17 mouse cellular contexts compared by ENCODE assay signal in the genomic region with DNA sequence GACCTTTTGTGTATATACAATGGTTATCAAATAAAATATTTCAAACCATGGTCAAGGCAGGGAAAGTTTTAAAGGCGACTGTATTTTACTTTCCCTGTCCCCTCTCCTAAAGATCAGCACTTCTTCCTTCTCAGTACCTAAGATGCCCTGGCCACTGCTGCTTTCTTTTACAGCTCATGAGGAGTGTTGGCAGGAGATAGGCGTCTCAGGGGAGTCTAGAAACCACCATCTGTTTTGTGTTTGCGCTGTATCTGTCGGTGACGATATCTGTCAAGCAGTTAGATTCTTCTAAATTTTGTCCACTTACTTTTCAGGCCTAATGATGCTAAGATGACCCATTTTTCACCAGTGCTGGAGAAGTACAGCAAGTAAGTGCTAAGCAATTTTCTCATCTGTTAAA. TPM values are rescaled to one million over a fixed set of nuclear protein-coding genes. Genes with fewer than 3 reads are reported as not detected.
DNase-seq lines count a peak whose midpoint lies in the region; ATAC-seq and TF ChIP-seq lines count a peak whose summit lies in the region.
"Had no signal": no experiment of that assay in that cellular context is flagged by ENCODE, and none has a peak within 500 bp of the region (broad histone marks: within the 10 kb centered on the region; RNA-seq: fewer than 3 reads in every experiment).

No protein-coding gene starts in this region.

- no peak for TF ChIP-seq POLR2A in thymus, adult 2 months (IDR thresholded peaks at IDR 0.05; ENCODE audit: control insufficient read depth, extremely low read depth, insufficient read depth, low read length, poor library complexity)

- intact Hi-C loops in left cerebral cortex, adult 2 months (cut with DNase I), result no loop called here

- H3K27me3 ChIP-seq in thymus, adult 2 months (ENCODE audit: control insufficient read depth, insufficient read depth, low read length), result no peaks in the 10 kb centered on the region
- H3K27me3 ChIP-seq: kidney, embryonic 15.5 days; midbrain, embryonic 15.5 days; neural tube, embryonic 13.5 days had no signal

- peak; percentile 70; the same call in 1 of the 2 replicates for ATAC-seq in frontal cortex, adult (ENCODE audit: low TSS enrichment)
- ATAC-seq: midbrain, embryonic 15.5 days had no signal

- 89% methylated on average over 5 of the region's 5 CpGs for WGBS in thymus, adult 2 months

- DNase-seq in frontal cortex, postnatal 14 days (ENCODE audit: low spot score in 2 of 2), result no peak
- DNase-seq in 3T3-L1 (ENCODE audit: low read depth, low spot score), result peak; percentile 1
- peak; percentile 69 for DNase-seq in cerebellum, adult 8-10 months
- DNase-seq in gastrocnemius, postnatal 10 days, result peak; percentile 5
- no peak for DNase-seq in left cerebral cortex, adult 2 months (ENCODE audit: extremely low spot score in 1 of 2, low spot score in 2 of 2)
- DNase-seq in adrenal gland, postnatal 36 days, result no peak
- DNase-seq in thymus, adult 2 months, result no peak
- DNase-seq: layer of hippocampus, adult 9-11 months; lung, postnatal 36 days had no signal

- H3K27ac ChIP-seq in left cerebral cortex, adult 2 months, result no peak overlapping the region
- H3K27ac ChIP-seq in thymus, adult 2 months (ENCODE audit: control insufficient read depth, insufficient read depth, low read length), result no peak overlapping the region
- H3K27ac ChIP-seq: hindbrain, embryonic 10.5 days; kidney, embryonic 15.5 days; limb, embryonic 10.5 days; liver, embryonic 14.5 days; midbrain, embryonic 15.5 days; neural tube, embryonic 13.5 days had no signal

- H3K36me3 ChIP-seq in thymus, adult 2 months (ENCODE audit: control insufficient read depth, insufficient read depth, low read length), result no peaks in the 10 kb centered on the region
- H3K36me3 ChIP-seq: hindbrain, embryonic 10.5 days; kidney, embryonic 15.5 days; limb, embryonic 10.5 days; midbrain, embryonic 15.5 days; neural tube, embryonic 13.5 days had no signal

- no peaks in the 10 kb centered on the region for H3K4me1 ChIP-seq in thymus, adult 2 months (replicated peaks; ENCODE audit: control insufficient read depth, insufficient read depth, low read length)
- H3K4me1 ChIP-seq: hindbrain, embryonic 10.5 days; kidney, embryonic 15.5 days; limb, embryonic 10.5 days; midbrain, embryonic 15.5 days; neural tube, embryonic 13.5 days had no signal

- no peak overlapping the region for H3K4me3 ChIP-seq in left cerebral cortex, adult 2 months
- H3K4me3 ChIP-seq in thymus, adult 2 months (ENCODE audit: control insufficient read depth, insufficient read depth, low read length), result no peak overlapping the region
- H3K4me3 ChIP-seq: erythroblast, embryonic 14.5 days; hindbrain, embryonic 10.5 days; kidney, embryonic 15.5 days; limb, embryonic 10.5 days; midbrain, embryonic 15.5 days; neural tube, embryonic 13.5 days had no signal

- TF ChIP-seq CTCF in left cerebral cortex, adult 2 months (IDR thresholded peaks at IDR 0.05), result no peak
- no peak for TF ChIP-seq CTCF in thymus, adult 2 months (IDR thresholded peaks at IDR 0.05; ENCODE audit: borderline replicate concordance, control insufficient read depth, extremely low read depth, insufficient read depth, low read length, poor library complexity)

RNA-seq across cellular contexts. Expression of gene Sphkap, which starts 43.3 kb away (rescaled TPM):
- 1 to 10 TPM in 1 of 2 experiments, under 1 TPM in 1; 0.68 to 1.0 TPM for total RNA-seq in gastrocnemius, postnatal 10 days (2021)
- total RNA-seq in left cerebral cortex, adult 2 months (2021), result 100 to 1,000 TPM; 174 to 176 TPM
- total RNA-seq in adrenal gland, postnatal 36 days (2021), result 10 to 100 TPM in 1 of 2 experiments, 1 to 10 TPM in 1; 4.4 to 10.7 TPM
- polyA plus RNA-seq in thymus, adult 2 months (2012; rRNA removed), result 0.06 and 0.13 TPM in 2 replicates
- polyA plus RNA-seq: erythroblast, embryonic 14.5 days had no signal

Comparison
In these comparisons a context has a peak if more than half of its experiments do, and no peak if none do; other contexts are left out.
1. DNase-seq: peak in 3T3-L1 (single experiment), cerebellum, adult 8-10 months (single experiment) and gastrocnemius, postnatal 10 days (single experiment); none in frontal cortex, postnatal 14 days (0 of 2), left cerebral cortex, adult 2 months (0 of 2), adrenal gland, postnatal 36 days (0 of 2) and thymus, adult 2 months (single experiment).
2. RNA of gene Sphkap, which starts 43.3 kb away (total RNA-seq): 174 to 176 TPM in left cerebral cortex, adult 2 months; 4.4 to 10.7 TPM in adrenal gland, postnatal 36 days and 0.68 to 1.0 TPM in gastrocnemius, postnatal 10 days; every median in the first group is over 10 times any median in the second.